25 mouse cellular contexts compared by ENCODE assay signal in genomic region chr16:68401860-68402671, GRCm38 (mm10).
"Had no signal": no experiment of that assay in that cellular context is flagged by ENCODE, and none has a peak within 500 bp of the region (broad histone marks: within the 10 kb centered on the region; RNA-seq: fewer than 3 reads in every experiment).

No protein-coding gene starts in this region.

- H3K4me3 ChIP-seq: layer of hippocampus, adult 2 months; limb, embryonic 10.5 days; limb, embryonic 13.5 days; liver, embryonic 12.5 days; liver, embryonic 15.5 days; lung, embryonic 15.5 days; megakaryocyte, embryonic 14.5 days; midbrain, embryonic 10.5 days; midbrain, embryonic 13.5 days; myocyte; neural tube, embryonic 13.5 days had no signal

- H3K27ac ChIP-seq: kidney, postnatal 0 days; layer of hippocampus, adult 2 months; limb, embryonic 10.5 days; limb, embryonic 13.5 days; liver, embryonic 12.5 days; liver, embryonic 15.5 days; lung, embryonic 15.5 days; midbrain, embryonic 10.5 days; midbrain, embryonic 13.5 days; neural tube, embryonic 13.5 days had no signal

- H3K9me3 ChIP-seq: limb, embryonic 10.5 days; limb, embryonic 13.5 days; liver, embryonic 12.5 days; liver, embryonic 15.5 days; lung, embryonic 15.5 days; megakaryocyte, embryonic 14.5 days; midbrain, embryonic 10.5 days; midbrain, embryonic 13.5 days; neural tube, embryonic 13.5 days had no signal

- H3K4me2 ChIP-seq: limb, embryonic 13.5 days; liver, embryonic 12.5 days; liver, embryonic 15.5 days; lung, embryonic 15.5 days; midbrain, embryonic 13.5 days; neural tube, embryonic 13.5 days had no signal

- H3K9ac ChIP-seq: limb, embryonic 13.5 days; liver, embryonic 12.5 days; liver, embryonic 15.5 days; lung, embryonic 15.5 days; midbrain, embryonic 13.5 days; neural tube, embryonic 13.5 days had no signal

- ATAC-seq: liver, embryonic 12.5 days; midbrain, embryonic 13.5 days; midbrain, embryonic 16.5 days had no signal

- H3K4me1 ChIP-seq: limb, embryonic 10.5 days; limb, embryonic 13.5 days; liver, embryonic 12.5 days; liver, embryonic 15.5 days; lung, embryonic 15.5 days; megakaryocyte, embryonic 14.5 days; midbrain, embryonic 10.5 days; midbrain, embryonic 13.5 days; neural tube, embryonic 13.5 days had no signal

- DNase-seq: kidney, adult 2 months; kidney, postnatal 25 days; layer of hippocampus, postnatal 36 days; liver; lung, adult 18-20 months; lung, postnatal 10 days; lung, postnatal 36 days; right cerebral cortex, adult 18-20 months; right cerebral cortex, postnatal 14 days; right cerebral cortex, postnatal 4 days; thymus, adult 18-20 months; thymus, postnatal 4 days had no signal

- H3K27me3 ChIP-seq: limb, embryonic 13.5 days; liver, embryonic 12.5 days; liver, embryonic 15.5 days; lung, embryonic 15.5 days; megakaryocyte, embryonic 14.5 days; midbrain, embryonic 13.5 days; neural tube, embryonic 13.5 days had no signal

- H3K36me3 ChIP-seq: limb, embryonic 10.5 days; limb, embryonic 13.5 days; liver, embryonic 12.5 days; liver, embryonic 15.5 days; lung, embryonic 15.5 days; midbrain, embryonic 10.5 days; midbrain, embryonic 13.5 days; neural tube, embryonic 13.5 days had no signal
